Mouse (Mus musculus): ENCODE measurements around the gene Tmc5. TPM values are rescaled to one million over a fixed set of nuclear protein-coding genes. Genes with fewer than 3 reads are reported as not detected.

Tmc5 gene
- 0.41 and 0.63 TPM in 2 replicates for polyA plus RNA-seq (2014; fragmentation: Nextera tagmentation; extraction: Ambion mirVana)

DNA sequence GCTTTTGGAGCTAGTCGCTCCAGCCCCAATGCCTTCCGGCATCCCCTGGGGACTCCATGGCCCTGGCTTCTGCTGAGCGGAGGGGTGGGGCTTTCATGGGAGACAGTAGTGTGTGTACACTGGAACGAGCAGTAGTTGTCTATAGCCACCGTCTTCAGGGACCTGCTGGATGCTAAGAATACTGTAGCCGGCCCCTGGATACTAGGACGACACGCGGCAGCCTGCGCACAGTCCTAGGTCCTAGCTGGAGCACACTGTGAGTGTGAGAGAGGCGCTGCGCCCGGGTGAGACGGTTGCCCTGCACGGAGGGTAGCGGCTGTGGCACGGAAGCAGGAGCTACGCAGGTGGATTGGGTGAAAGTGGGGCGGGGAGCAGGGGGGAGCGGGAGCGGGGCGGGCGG, at the start of gene Tmc5:
Gene Tmc5 (plus strand): TSS at position 97 of the 400 bp plus-strand sequence.
- H3K4me1 ChIP-seq (replicated peaks; ENCODE audit: control insufficient read depth, insufficient read depth, low read length) = peaks cover 16% of the 10 kb centered on the region
- ATAC-seq (replicated peaks; ENCODE audit: low FRiP score) (no peak), DNase-seq (ENCODE audit: low spot score) (peak; percentile 66)
- H3K4me3 ChIP-seq (ENCODE audit: low read depth, low read length) = peak within 1 kb of the TSS; percentile 24
- no peaks in the 10 kb centered on the region for H3K9me3 ChIP-seq (ENCODE audit: control insufficient read depth, low read length)
- H3K36me3 ChIP-seq (ENCODE audit: control insufficient read depth, insufficient read depth, low read length) = no peaks in the 10 kb centered on the region
- peak within 1 kb of the TSS; percentile 53 for H3K4me2 ChIP-seq (ENCODE audit: low read depth, low read length, severe bottlenecking)
- peaks cover 6% of the 10 kb centered on the region; the same call in 1 of the 2 replicates for H3K27me3 ChIP-seq (ENCODE audit: control insufficient read depth, insufficient read depth, low read length)
- peak within 1 kb of the TSS; percentile 55 for H3K9ac ChIP-seq (ENCODE audit: low read length)
- H3K27ac ChIP-seq (ENCODE audit: low read depth, low read length) = no peak within 1 kb of the TSS
- 2% methylated on average over 22 of the region's 23 CpGs for WGBS

DNA sequence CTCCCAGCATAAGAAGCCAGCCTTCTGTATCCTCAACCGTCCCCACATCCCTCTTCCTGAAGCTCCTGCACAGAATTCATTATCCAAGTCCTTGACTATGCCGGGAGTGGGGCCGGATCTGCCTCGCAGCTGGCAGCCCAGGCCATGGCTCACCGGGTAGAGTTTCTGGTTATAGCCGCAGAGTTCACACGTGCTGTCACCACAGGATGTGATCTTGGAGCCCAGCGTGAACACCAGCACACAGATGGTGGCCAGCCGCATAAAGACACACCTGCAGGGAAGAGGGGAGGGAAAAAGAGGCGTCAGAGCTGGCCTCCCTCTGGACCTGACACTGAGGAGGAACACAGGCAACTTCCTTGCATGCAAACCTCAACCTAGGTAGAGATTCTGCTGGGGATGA, 49.6 kb upstream of the Tmc5 start:
- no peak for DNase-seq (ENCODE audit: low spot score)
- H3K36me3 ChIP-seq (ENCODE audit: control insufficient read depth, insufficient read depth, low read length) = no peaks in the 10 kb centered on the region; the same call in 1 of the 2 replicates
- H3K27me3 ChIP-seq (ENCODE audit: control insufficient read depth, insufficient read depth, low read length) = no peaks in the 10 kb centered on the region
- no peak overlapping the region for H3K4me2 ChIP-seq (ENCODE audit: low read depth, low read length, severe bottlenecking)
- H3K4me3 ChIP-seq (ENCODE audit: low read depth, low read length) = no peak overlapping the region
- H3K4me1 ChIP-seq (replicated peaks; ENCODE audit: control insufficient read depth, insufficient read depth, low read length) = no peaks in the 10 kb centered on the region
- WGBS = 88% methylated on average over 10 of the region's 10 CpGs
- H3K27ac ChIP-seq (ENCODE audit: low read depth, low read length) = no peak overlapping the region
- H3K9me3 ChIP-seq (ENCODE audit: control insufficient read depth, low read length) = no peaks in the 10 kb centered on the region; the same call in 1 of the 2 replicates
- H3K9ac ChIP-seq (ENCODE audit: low read length) = no peak overlapping the region
- ATAC-seq (replicated peaks; ENCODE audit: low FRiP score) = no peak

DNA sequence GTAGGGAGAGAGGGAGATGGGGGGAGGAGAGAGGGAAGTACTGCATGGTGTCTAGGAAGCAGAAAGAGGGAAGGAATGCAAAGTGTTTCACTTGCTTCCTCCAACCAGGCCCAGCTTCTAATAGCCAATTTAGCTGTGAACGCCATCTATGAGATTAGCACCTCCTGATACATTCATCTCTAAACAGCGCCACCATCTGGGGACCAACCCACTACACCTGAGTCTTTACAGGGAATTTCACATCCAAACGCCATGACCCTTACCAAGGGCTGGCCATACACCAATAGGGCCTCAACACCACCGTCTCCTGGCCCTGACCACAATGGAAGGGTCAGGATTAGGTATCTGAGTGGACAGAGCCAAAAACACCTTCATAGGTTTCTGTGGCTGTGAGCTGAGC, 43.2 kb upstream of the Tmc5 start:
- no peak overlapping the region for H3K4me3 ChIP-seq (ENCODE audit: low read depth, low read length)
- H3K9me3 ChIP-seq (ENCODE audit: control insufficient read depth, low read length) = no peaks in the 10 kb centered on the region; the same call in 1 of the 2 replicates
- no peak for DNase-seq (ENCODE audit: low spot score)
- no peak overlapping the region for H3K9ac ChIP-seq (ENCODE audit: low read length)
- H3K4me1 ChIP-seq (replicated peaks; ENCODE audit: control insufficient read depth, insufficient read depth, low read length) = no peaks in the 10 kb centered on the region
- ATAC-seq (replicated peaks; ENCODE audit: low FRiP score) = no peak
- no peaks in the 10 kb centered on the region for H3K27me3 ChIP-seq (ENCODE audit: control insufficient read depth, insufficient read depth, low read length)
- H3K27ac ChIP-seq (ENCODE audit: low read depth, low read length) = no peak overlapping the region
- no peak overlapping the region for H3K4me2 ChIP-seq (ENCODE audit: low read depth, low read length, severe bottlenecking)
- peaks cover 5% of the 10 kb centered on the region; the same call in 1 of the 2 replicates for H3K36me3 ChIP-seq (ENCODE audit: control insufficient read depth, insufficient read depth, low read length)
- 68% methylated on average over 4 of the region's 4 CpGs for WGBS

DNA sequence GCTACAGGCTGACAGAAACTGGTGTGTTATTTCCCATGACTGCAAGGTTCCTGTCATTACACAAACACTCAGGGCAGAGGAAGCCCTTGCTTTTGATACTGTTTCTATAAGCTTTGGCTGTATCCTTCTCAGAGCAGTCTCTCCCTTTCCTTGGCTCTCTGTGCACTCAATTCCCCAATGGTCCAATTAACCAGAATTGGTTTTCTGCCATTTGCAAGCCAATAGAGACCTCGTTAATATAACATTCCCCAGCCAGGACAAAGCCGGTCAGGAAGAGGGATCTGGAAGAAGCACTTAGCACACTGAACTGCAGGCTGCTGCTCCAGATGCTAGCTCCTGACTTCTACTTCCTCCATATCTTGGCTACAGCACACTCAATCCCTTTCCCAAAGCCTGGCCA, 42.8 kb upstream of the Tmc5 start:
- Histone ChIP-seq H3K27ac (ENCODE audit: low read depth, low read length) (no peak overlapping the region), H3K9ac (ENCODE audit: low read length) (no peak overlapping the region), H3K9me3 (ENCODE audit: control insufficient read depth, low read length) (no peaks in the 10 kb centered on the region; the same call in 1 of the 2 replicates), H3K36me3 (ENCODE audit: control insufficient read depth, insufficient read depth, low read length) (peaks cover 5% of the 10 kb centered on the region; the same call in 1 of the 2 replicates), H3K4me2 (ENCODE audit: low read depth, low read length, severe bottlenecking) (no peak overlapping the region), H3K27me3 (ENCODE audit: control insufficient read depth, insufficient read depth, low read length) (no peaks in the 10 kb centered on the region), H3K4me1 (replicated peaks; ENCODE audit: control insufficient read depth, insufficient read depth, low read length) (no peaks in the 10 kb centered on the region), H3K4me3 (ENCODE audit: low read depth, low read length) (no peak overlapping the region)
- ATAC-seq (replicated peaks; ENCODE audit: low FRiP score) (no peak), DNase-seq (ENCODE audit: low spot score) (no peak)
- WGBS = 66% methylated on average over 2 of the region's 2 CpGs

DNA sequence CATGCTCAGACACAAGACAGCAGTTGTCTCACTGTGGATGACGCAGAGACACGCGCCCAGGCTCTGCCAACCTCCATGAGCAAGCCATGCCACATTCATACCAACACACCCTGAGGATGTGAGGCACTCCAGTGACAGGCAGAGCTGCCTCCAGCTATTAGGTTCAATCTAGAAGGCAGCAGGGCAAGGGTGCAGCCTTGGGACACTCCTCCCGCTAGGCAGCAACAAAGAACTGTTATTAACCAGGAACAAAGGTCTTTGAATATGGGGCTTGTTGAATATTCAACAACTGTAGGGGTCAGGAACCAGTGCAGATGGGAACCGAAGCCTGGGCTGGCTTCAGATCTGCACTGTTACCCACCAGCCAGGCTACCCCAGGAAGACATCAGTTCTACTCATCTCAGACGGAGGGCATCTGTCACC, 28.0 kb upstream of the Tmc5 start:
- 66% methylated on average over 6 of the region's 6 CpGs for WGBS
- Histone ChIP-seq H3K27me3 (ENCODE audit: control insufficient read depth, insufficient read depth, low read length) (no peaks in the 10 kb centered on the region), H3K4me3 (ENCODE audit: low read depth, low read length) (no peak overlapping the region), H3K9ac (ENCODE audit: low read length) (no peak overlapping the region), H3K36me3 (ENCODE audit: control insufficient read depth, insufficient read depth, low read length) (no peaks in the 10 kb centered on the region), H3K4me2 (ENCODE audit: low read depth, low read length, severe bottlenecking) (no peak overlapping the region), H3K9me3 (ENCODE audit: control insufficient read depth, low read length) (no peaks in the 10 kb centered on the region; the same call in 1 of the 2 replicates), H3K4me1 (replicated peaks; ENCODE audit: control insufficient read depth, insufficient read depth, low read length) (no peaks in the 10 kb centered on the region; the same call in 1 of the 2 replicates), H3K27ac (ENCODE audit: low read depth, low read length) (no peak overlapping the region)
- ATAC-seq (replicated peaks; ENCODE audit: low FRiP score) (peak; percentile 61; the same call in 1 of the 2 replicates), DNase-seq (ENCODE audit: low spot score) (no peak)

DNA sequence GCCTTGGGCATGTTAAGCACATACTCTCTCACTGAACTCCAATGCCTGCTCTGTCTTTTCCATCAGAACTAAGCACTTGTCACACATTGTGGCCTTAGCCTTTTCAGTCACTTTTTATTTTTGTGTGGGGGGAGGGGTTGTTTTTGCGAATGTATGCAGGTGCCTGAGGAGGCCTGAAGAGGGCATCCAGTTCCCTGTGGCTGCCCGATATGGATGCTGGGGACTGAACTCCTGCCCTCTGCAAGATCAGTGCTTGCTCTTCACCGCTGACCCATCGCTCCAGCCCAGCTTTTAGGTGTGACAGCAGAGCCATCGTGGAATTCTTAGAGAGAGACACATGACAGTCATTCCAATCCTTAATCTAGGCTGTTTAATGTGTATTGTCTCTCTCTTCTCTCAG, 25.7 kb upstream of the Tmc5 start:
- Histone ChIP-seq H3K4me3 (ENCODE audit: low read depth, low read length) (no peak overlapping the region), H3K4me1 (replicated peaks; ENCODE audit: control insufficient read depth, insufficient read depth, low read length) (no peaks in the 10 kb centered on the region; the same call in 1 of the 2 replicates), H3K27me3 (ENCODE audit: control insufficient read depth, insufficient read depth, low read length) (no peaks in the 10 kb centered on the region), H3K27ac (ENCODE audit: low read depth, low read length) (no peak overlapping the region), H3K36me3 (ENCODE audit: control insufficient read depth, insufficient read depth, low read length) (no peaks in the 10 kb centered on the region), H3K4me2 (ENCODE audit: low read depth, low read length, severe bottlenecking) (no peak overlapping the region), H3K9me3 (ENCODE audit: control insufficient read depth, low read length) (no peaks in the 10 kb centered on the region; the same call in 1 of the 2 replicates), H3K9ac (ENCODE audit: low read length) (no peak overlapping the region)
- ATAC-seq (replicated peaks; ENCODE audit: low FRiP score) (no peak), DNase-seq (ENCODE audit: low spot score) (no peak)
- WGBS = 61% methylated on average over 5 of the region's 5 CpGs

DNA sequence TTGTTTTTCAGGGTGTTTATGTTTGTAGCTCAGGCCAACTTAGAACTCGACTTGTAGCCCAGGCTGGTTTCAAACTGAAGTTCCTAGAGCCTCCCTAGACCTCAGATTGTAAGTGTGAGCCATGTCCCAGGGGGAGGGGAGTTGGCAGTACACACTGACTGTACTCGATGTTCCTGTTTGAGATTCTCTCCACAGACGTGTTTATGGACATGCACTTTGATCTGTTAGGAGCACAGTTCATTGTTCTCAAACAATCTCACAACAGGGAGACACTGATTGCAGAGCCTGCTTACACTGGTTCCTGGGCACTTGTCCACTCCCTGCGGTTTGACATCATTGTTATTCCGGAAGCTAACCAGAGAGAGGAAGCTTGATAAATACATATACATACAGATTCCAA, 25.1 kb upstream of the Tmc5 start:
- ATAC-seq (replicated peaks; ENCODE audit: low FRiP score) (no peak), DNase-seq (ENCODE audit: low spot score) (no peak)
- no peaks in the 10 kb centered on the region; the same call in 1 of the 2 replicates for H3K4me1 ChIP-seq (replicated peaks; ENCODE audit: control insufficient read depth, insufficient read depth, low read length)
- H3K4me2 ChIP-seq (ENCODE audit: low read depth, low read length, severe bottlenecking) = no peak overlapping the region
- no peak overlapping the region for H3K27ac ChIP-seq (ENCODE audit: low read depth, low read length)
- WGBS = 73% methylated on average over 5 of the region's 5 CpGs
- H3K9ac ChIP-seq (ENCODE audit: low read length) = no peak overlapping the region
- H3K27me3 ChIP-seq (ENCODE audit: control insufficient read depth, insufficient read depth, low read length) = no peaks in the 10 kb centered on the region
- no peaks in the 10 kb centered on the region; the same call in 1 of the 2 replicates for H3K9me3 ChIP-seq (ENCODE audit: control insufficient read depth, low read length)
- H3K36me3 ChIP-seq (ENCODE audit: control insufficient read depth, insufficient read depth, low read length) = no peaks in the 10 kb centered on the region
- H3K4me3 ChIP-seq (ENCODE audit: low read depth, low read length) = no peak overlapping the region

DNA sequence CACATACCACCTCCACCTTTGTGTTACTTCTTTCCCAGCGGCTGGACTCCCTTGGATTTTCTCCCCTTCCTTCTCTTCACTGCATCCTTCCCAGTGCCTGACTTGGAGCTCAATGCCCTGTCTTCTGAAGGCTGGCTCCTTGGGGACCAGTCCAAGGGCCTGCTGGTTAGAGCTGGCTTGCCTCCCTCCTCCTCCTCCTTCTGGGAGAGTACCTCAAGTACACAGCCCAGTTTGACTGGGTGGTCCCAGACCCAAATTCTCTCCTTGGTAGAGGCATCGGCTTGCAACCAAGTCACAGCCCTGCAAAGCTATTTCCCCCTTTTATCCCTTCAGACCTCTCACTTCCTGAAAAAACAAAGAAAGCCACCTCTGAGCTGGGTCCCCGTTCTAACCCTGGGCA, 18.8 kb upstream of the Tmc5 start:
- H3K4me3 ChIP-seq (ENCODE audit: low read depth, low read length) = no peak overlapping the region

DNA sequence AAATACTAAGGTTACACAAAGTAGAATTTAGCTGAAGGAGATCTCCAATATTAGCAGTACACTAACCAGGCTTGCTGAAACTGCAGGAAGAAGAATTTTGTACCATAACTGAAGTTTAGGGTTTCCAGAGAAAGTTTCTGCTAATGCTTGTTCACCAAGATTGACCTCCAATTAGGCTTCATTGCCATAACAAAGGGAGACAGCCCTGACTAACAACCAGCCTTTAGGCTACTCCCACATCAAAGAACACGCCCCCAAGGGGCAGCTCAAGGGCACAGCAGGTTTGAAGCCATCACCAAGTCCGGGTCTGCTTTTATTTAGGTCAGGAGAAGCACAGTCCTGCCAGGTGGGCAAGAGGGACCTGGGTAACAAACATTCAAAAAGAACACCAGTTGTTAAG, 17.2 kb upstream of the Tmc5 start:
- Histone ChIP-seq H3K27me3 (ENCODE audit: control insufficient read depth, insufficient read depth, low read length) (no peaks in the 10 kb centered on the region), H3K4me1 (replicated peaks; ENCODE audit: control insufficient read depth, insufficient read depth, low read length) (peaks cover 6% of the 10 kb centered on the region; the same call in 1 of the 2 replicates), H3K27ac (ENCODE audit: low read depth, low read length) (no peak overlapping the region), H3K36me3 (ENCODE audit: control insufficient read depth, insufficient read depth, low read length) (no peaks in the 10 kb centered on the region), H3K9me3 (ENCODE audit: control insufficient read depth, low read length) (no peaks in the 10 kb centered on the region; the same call in 1 of the 2 replicates), H3K4me2 (ENCODE audit: low read depth, low read length, severe bottlenecking) (no peak overlapping the region), H3K9ac (ENCODE audit: low read length) (no peak overlapping the region), H3K4me3 (ENCODE audit: low read depth, low read length) (no peak overlapping the region)
- DNase-seq (ENCODE audit: low spot score) = no peak
- no peak for ATAC-seq (replicated peaks; ENCODE audit: low FRiP score)
- 68% methylated on average over 2 of the region's 2 CpGs for WGBS

More for the DNA sequence above, 18.8 kb upstream of the Tmc5 start:
- ATAC-seq (replicated peaks; ENCODE audit: low FRiP score) = no peak
- 81% methylated on average over 3 of the region's 3 CpGs for WGBS
- H3K9me3 ChIP-seq (ENCODE audit: control insufficient read depth, low read length) = no peaks in the 10 kb centered on the region; the same call in 1 of the 2 replicates
- no peaks in the 10 kb centered on the region for H3K27me3 ChIP-seq (ENCODE audit: control insufficient read depth, insufficient read depth, low read length)
- no peak for DNase-seq (ENCODE audit: low spot score)
- H3K4me2 ChIP-seq (ENCODE audit: low read depth, low read length, severe bottlenecking) = no peak overlapping the region
- peaks cover 4% of the 10 kb centered on the region; the same call in 1 of the 2 replicates for H3K4me1 ChIP-seq (replicated peaks; ENCODE audit: control insufficient read depth, insufficient read depth, low read length)
- H3K36me3 ChIP-seq (ENCODE audit: control insufficient read depth, insufficient read depth, low read length) = no peaks in the 10 kb centered on the region
- H3K9ac ChIP-seq (ENCODE audit: low read length) = no peak overlapping the region
- no peak overlapping the region for H3K27ac ChIP-seq (ENCODE audit: low read depth, low read length)
